Mouse (Mus musculus): Measurements from ENCODE around the gene Emc7.
"Not testable (repeated sequence)": the region's sequence is repeated elsewhere in the genome, so short reads cannot be mapped to it uniquely, and the experiment has no call there.

Emc7 gene

GRCm38 (mm10) chr2:112454862-112455564 lies at the start of gene Emc7:
Emc7 (plus strand) TSS chr2:112454997.
- DNase-seq (ENCODE audit: low read depth, low spot score): peak; percentile 81

- DNase-seq (ENCODE audit: low read depth, low spot score): no peak
These were observed 47.8 kb upstream of the Emc7 start for GRCm38 (mm10) chr2:112407030-112407429.

- no peak for DNase-seq (ENCODE audit: low read depth, low spot score)
These were observed 29.5 kb upstream of the Emc7 start for GRCm38 (mm10) chr2:112425308-112425707.

DNA sequence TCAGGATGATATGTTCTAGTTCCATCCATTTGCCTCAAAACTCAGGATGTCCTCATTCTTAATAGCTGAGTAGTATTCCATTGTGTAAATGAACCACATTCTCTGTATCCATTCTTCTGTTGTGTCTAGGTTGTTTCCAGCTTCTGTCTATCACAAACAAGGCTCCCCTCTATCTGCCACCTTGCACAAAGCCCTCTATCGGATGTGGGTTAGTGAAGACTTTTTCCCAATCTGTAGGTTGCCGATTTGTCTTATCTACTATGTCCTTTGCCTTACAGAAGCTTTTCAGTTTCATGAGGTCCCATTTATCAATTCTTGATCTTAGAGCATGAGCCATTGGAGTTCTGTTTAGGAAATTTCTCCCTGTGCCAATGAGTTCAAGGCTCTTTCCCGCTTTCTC lies 26.3 kb upstream of the Emc7 start:
- not testable (repeated sequence) for DNase-seq (ENCODE audit: low read depth, low spot score)

DNA sequence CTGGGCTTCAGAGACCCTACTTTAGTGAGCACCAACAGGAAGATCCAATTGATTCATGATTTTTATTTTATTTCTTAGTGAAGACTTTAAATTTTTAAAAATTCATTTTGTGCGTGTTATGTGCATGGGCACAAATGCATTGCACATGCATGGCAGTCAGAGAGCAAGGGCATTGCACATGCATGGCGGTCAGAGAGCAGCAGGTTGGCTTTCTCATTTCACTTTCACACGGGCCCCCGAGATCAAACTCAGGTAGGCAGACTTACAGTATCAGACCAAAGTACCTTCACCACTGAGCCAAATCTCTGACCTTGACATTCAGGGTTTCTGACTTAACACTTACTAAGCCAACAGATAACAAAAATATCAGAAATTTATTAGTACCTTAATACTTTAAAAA lies 25.1 kb upstream of the Emc7 start:
- DNase-seq (ENCODE audit: low read depth, low spot score): no peak

DNA sequence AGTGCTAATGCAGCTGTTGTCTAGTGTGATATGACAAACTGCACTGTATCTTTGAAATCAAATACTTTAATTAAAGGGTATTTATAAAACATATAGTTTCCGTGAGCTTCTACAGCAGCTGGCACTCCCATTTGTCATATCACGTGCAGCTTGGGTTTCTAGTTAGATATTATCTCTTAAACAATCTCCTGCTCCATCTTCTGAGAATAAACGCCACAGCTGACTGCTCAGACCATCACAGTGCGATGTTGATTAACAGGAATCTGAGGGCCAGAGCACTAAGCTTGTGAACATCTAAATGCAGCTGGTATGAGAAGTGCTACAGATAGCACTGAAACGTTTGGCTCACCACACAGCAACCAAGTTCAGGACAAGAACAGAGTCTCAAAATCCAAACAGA lies 24.4 kb upstream of the Emc7 start:
- no peak for DNase-seq (ENCODE audit: low read depth, low spot score)

GRCm38 (mm10) chr2:112432523-112432922 lies 22.3 kb upstream of the Emc7 start:
- no peak for DNase-seq (ENCODE audit: low read depth, low spot score)

GRCm38 (mm10) chr2:112433359-112433758 lies 21.4 kb upstream of the Emc7 start:
- DNase-seq (ENCODE audit: low read depth, low spot score): no peak

DNA sequence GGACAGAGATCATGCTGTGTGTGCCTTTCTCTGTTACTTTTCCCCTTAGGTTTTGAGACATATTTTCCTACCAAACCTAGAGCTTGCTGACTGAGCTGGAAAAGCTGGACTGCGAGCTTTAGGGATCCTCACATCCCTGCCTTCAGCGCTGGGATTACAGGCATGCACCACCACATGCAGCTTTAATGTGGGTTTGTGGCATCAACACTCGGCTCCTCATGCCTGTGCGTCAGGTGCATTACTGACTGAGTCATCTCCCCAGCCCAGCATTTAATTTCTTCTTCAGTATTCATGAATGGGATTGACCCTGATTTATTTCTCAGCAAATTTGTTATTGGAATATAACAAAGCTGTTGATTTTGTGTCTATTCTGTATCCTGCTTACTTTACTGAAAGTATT lies 18.5 kb upstream of the Emc7 start:
- DNase-seq (ENCODE audit: low read depth, low spot score): no peak

DNA sequence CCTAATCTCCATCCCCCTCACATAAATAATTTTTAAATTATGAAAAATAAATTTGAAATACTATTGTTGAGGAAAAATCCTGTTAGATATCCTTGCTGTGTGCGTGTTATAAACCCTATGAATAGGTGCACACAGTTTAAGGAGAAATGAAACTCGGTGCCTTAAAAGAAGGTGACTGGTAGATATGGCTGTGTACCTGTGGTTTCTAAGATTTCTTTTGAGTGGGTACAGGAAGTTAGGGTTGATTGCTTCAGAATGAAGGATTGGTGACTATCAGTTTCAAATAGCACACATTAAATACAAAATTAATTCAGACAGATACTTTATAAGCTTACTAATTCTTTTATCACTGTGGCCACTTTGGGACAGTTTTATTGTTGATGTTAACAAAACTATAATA lies 17.2 kb upstream of the Emc7 start:
- DNase-seq (ENCODE audit: low read depth, low spot score): no peak

GRCm38 (mm10) chr2:112443491-112443890 lies 11.3 kb upstream of the Emc7 start:
- DNase-seq (ENCODE audit: low read depth, low spot score): no peak

GRCm38 (mm10) chr2:112445511-112445910 lies 9.3 kb upstream of the Emc7 start:
- no peak for DNase-seq (ENCODE audit: low read depth, low spot score)

- not testable (repeated sequence) for DNase-seq (ENCODE audit: low read depth, low spot score)
These were observed 6.8 kb upstream of the Emc7 start for GRCm38 (mm10) chr2:112448046-112448445.

DNA sequence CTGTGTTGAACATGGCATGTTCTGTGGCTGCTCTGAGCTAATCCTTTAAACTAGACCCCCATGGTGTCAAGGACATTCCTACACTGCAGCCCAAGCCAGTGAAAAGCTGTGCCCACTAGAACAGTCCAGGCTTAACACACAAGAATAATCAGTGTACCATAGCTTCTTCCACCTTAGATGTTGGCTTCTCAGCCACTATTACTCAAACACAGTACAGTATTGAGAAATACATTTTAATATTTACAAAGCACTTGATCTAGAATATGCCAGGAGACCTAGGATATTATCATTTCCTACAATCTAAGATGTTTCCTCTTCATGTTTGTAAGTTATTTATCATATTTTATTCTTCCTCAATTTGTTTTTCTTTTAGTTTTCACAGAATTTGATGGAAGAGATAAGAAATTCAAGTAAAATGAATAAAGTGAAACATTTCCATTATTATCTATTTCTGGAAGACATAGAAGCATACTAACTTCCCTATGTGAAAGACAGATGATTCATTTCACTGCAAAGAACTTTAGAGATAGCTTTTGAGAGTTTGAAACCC lies 6.2 kb upstream of the Emc7 start:
- no peak for DNase-seq (ENCODE audit: low read depth, low spot score)

- no peak for DNase-seq (ENCODE audit: low read depth, low spot score)
These were observed 5.0 kb upstream of the Emc7 start for GRCm38 (mm10) chr2:112449597-112450296.

GRCm38 (mm10) chr2:112452513-112452912 lies 2.3 kb upstream of the Emc7 start:
- DNase-seq (ENCODE audit: low read depth, low spot score): not testable (repeated sequence)

GRCm38 (mm10) chr2:112454125-112454861 lies 504 bp upstream of the Emc7 start:
- DNase-seq (ENCODE audit: low read depth, low spot score): no peak

GRCm38 (mm10) chr2:112460557-112460956 lies 5.8 kb downstream of the Emc7 start:
- DNase-seq (ENCODE audit: low read depth, low spot score): no peak

- no peak for DNase-seq (ENCODE audit: low read depth, low spot score)
These were observed 14.7 kb downstream of the Emc7 start for GRCm38 (mm10) chr2:112469542-112469941.

DNA sequence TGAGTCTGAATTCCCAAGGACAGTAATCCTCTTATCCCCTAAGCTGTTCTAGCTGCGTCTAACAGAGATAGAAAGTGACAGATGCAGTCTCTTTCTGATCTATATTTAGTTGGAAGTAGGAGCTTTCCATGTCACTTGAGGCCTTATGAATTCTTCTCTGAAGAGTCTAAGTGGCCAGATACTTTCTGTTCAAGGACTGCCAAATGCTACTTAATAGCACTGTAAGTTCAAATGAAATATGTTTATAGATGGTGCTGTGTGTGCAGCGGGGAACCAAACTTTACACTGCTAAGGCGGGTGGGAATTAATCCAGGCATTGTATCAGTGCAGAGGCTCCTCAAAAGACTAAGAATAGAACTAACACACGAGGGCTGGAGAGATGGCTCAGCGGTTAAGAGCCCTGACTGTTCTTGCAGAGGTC lies 16.2 kb downstream of the Emc7 start:
- no peak for DNase-seq (ENCODE audit: low read depth, low spot score)

DNA sequence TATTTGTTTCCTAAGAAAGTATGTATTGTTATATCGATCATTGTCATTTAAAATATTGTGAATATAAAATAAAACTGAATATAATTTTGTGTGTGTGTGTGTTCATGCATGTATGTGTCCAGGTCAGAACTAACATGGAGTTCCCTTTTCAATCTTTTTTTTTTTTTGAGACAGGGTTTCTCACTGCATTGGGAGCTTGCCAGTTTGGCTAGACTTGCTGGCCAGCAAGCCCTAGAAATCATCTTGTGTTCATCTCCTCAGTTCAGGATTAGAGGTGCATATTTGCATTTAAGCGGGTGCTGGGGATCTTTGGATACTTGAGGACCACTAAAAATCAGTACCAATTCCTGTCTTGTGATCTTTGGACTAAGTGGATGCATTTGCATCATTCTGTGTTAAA lies 17.3 kb downstream of the Emc7 start:
- no peak for DNase-seq (ENCODE audit: low read depth, low spot score)

GRCm38 (mm10) chr2:112474997-112475724 lies 20.4 kb downstream of the Emc7 start:
- DNase-seq (ENCODE audit: low read depth, low spot score): no peak

Data from WW6 (cell line).